Mouse (Mus musculus) liver, adult 2 months (tissue): ENCODE measurements around the gene Nrp1. TPM values are rescaled to one million over a fixed set of nuclear protein-coding genes. Genes with fewer than 3 reads are reported as not detected.

ENCODE experiments used
- DNase-seq: peaks from one replicate; pipeline ENCODE4 v3.0.0-alpha.2; 2011; ENCODE audit warnings: low read depth, low spot score; ENCODE audit errors: extremely low read depth
- H3K27ac ChIP-seq: fragments of 200-500 bp; replicated peaks from 2 replicates; pipeline ENCODE4 v1.5.1; 2012; ENCODE audit warnings: low read depth, mild to moderate bottlenecking, control low read depth, inconsistent platforms, low read length; ENCODE audit not compliant: insufficient read depth
- H3K27me3 ChIP-seq: fragments of 200-500 bp; 2 replicates; pipeline ENCODE4 v1.6.1; 2012; ENCODE audit warnings: mild to moderate bottlenecking, moderate library complexity, low read length, inconsistent platforms; ENCODE audit not compliant: control insufficient read depth, insufficient read depth
- H3K36me3 ChIP-seq: fragments of 200-500 bp; 2 replicates; pipeline ENCODE4 v1.6.1; 2012; ENCODE audit warnings: low read length, inconsistent platforms; ENCODE audit not compliant: control insufficient read depth, insufficient read depth
- H3K4me1 ChIP-seq: fragments of 200-500 bp; 2 replicates; pipeline ENCODE4 v1.6.1; 2011; ENCODE audit warnings: low read length; ENCODE audit not compliant: control insufficient read depth, insufficient read depth
- H3K4me3 ChIP-seq: fragments of 200-500 bp; 2 replicates; pipeline ENCODE4 v1.5.1; 2011; ENCODE audit warnings: low read depth, mild to moderate bottlenecking, control low read depth, low read length, moderate library complexity; ENCODE audit not compliant: insufficient read depth
- H3K79me2 ChIP-seq: fragments of 200-500 bp; 2 replicates; pipeline ENCODE4 v1.6.1; 2012; ENCODE audit warnings: inconsistent platforms, mild to moderate bottlenecking, low read length, moderate library complexity; ENCODE audit not compliant: control insufficient read depth, insufficient read depth
- H3K9ac ChIP-seq: fragments of 200-500 bp; 2 replicates; pipeline ENCODE4 v1.6.1; 2012; ENCODE audit warnings: low read depth, mild to moderate bottlenecking, control low read depth, inconsistent platforms, low read length
- CTCF ChIP-seq: fragments of 200-500 bp; IDR thresholded peaks from 2 replicates; pipeline ENCODE4 v1.5.1; 2011; ENCODE audit warnings: low read depth, low read length, control low read depth
- POLR2A ChIP-seq: fragments of 200-500 bp; IDR thresholded peaks from 2 replicates; pipeline ENCODE4 v1.6.1; 2011; ENCODE audit warnings: low read length, control low read depth; ENCODE audit not compliant: insufficient read depth; ENCODE audit errors: extremely low read depth
- WGBS: fragments of 180-500 bp; shearing (Covaris S2); methylation state at CpG from one replicate; pipeline ENCODE4 v1.1.7; 2018; 5-methylcytosine and 5-hydroxymethylcytosine counted together
- polyA plus RNA-seq: library from polyadenylated mRNA; depleted of rRNA; stranded (reverse); fragments of >200 nt; gene quantifications from 2 replicates; pipeline ENCODE4 v1.2.3, GENCODE M21; 2012
- total RNA-seq: library from RNA; depleted of rRNA; stranded (reverse); fragments of >200 nt; gene quantifications from 2 replicates; pipeline ENCODE4 v1.2.3, GENCODE M21; 2014

Gene Nrp1
- total and polyA plus RNA-seq, 2 experiments = 22.2 to 54.1 TPM

DNA sequence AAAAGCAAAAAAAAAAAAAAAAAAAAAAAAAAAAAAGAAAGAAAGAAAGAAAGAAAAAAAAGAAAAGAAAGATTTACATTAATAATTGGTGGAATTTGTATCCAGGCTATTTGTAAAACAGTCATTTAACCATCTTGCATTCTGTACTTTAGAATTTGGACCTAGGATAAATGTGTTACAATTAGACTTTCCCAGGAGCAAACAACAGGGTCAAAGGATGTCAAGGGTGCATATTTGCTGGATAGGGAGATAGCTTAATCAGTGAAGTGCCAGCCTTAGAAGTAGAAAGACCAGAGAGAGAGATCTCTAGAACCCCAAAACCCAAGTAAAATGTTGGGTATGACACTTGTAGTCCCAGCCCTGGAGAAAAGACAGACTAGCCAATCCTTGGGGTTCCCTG, 19.5 kb upstream of the Nrp1 start:
- H3K27ac ChIP-seq = peak overlapping the region; percentile 99
- H3K4me3 ChIP-seq = no peak overlapping the region
- no peaks in the 10 kb centered on the region for H3K79me2 ChIP-seq
- no peaks in the 10 kb centered on the region for H3K36me3 ChIP-seq
- H3K9ac ChIP-seq = peak overlapping the region; percentile 32; the same call in 1 of the 2 replicates
- peak; percentile 97 for DNase-seq
- TF ChIP-seq POLR2A = no peak
- no peak for TF ChIP-seq CTCF
- no peaks in the 10 kb centered on the region for H3K27me3 ChIP-seq
- H3K4me1 ChIP-seq = peaks cover 20% of the 10 kb centered on the region

DNA sequence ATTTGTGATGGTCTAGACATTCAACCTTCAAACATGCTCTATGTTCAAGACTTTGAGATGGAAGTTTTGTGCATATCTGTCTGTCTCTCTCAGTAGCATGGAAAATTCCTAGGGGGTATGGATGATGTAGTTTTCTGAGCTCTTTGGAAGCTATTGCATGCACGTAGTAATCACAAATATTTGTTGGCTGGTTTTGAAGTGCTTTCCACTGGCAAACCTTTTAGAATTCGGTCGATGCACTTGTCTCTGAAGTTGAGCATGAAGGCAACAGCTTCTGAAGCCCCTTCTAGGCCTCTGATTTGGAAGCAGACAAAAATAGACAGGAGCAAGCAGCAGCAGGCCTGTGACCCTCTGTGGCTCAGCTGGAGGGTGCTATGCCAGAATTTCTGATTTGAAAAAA, 18.9 kb upstream of the Nrp1 start:
- Histone ChIP-seq H3K36me3 (no peaks in the 10 kb centered on the region), H3K79me2 (no peaks in the 10 kb centered on the region), H3K9ac (peak overlapping the region; percentile 32; the same call in 1 of the 2 replicates), H3K4me3 (no peak overlapping the region), H3K4me1 (peaks cover 20% of the 10 kb centered on the region), H3K27ac (peak overlapping the region; percentile 99), H3K27me3 (no peaks in the 10 kb centered on the region)
- TF ChIP-seq CTCF (no peak), POLR2A (no peak)
- DNase-seq = peak; percentile 91
- 24% methylated on average over 3 of the region's 3 CpGs for WGBS

DNA sequence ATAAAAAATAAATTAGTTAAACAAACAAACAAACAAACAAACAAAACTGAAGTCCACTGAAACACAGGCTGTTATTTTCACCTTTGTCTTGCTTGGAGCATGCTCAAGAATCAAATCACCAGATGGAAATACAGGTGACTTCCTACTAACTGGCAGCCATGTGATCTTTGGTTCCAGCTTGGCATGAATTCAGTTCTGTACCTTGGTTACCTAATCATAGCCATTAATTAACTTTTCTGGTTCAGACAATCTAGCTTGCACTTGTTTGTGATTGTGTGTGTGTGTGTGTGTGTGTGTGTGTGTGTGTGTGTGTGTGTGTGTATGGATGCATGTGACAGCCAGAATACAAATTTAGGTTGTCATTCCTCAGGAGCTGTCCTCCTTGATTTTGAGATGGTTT, 8.0 kb upstream of the Nrp1 start:
- Histone ChIP-seq H3K27me3 (no peaks in the 10 kb centered on the region), H3K9ac (no peak overlapping the region), H3K4me3 (no peak overlapping the region), H3K4me1 (peaks cover 9% of the 10 kb centered on the region), H3K27ac (peak overlapping the region; percentile 65), H3K36me3 (no peaks in the 10 kb centered on the region), H3K79me2 (no peaks in the 10 kb centered on the region)
- TF ChIP-seq POLR2A = no peak
- TF ChIP-seq CTCF = no peak
- DNase-seq = peak; percentile 98

DNA sequence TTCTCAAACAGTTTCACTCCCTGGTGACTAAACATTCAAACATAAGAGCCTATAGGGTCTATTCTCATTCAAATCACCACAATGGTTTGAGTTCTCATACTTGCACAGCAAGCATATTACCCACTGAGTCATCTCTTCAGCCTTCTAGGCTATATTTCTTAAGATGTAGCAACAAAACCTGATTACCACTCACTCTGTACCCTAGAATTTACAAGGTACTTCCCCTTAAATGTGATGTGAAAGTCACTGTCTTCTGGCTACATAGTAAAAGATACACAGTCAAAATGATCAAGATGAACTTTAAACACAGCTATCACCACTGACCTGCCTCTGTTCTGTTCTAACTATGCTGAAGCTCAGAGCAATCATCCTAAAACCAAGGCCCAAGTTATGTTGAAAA, 7.2 kb upstream of the Nrp1 start:
- peak; percentile 43 for DNase-seq
- peak overlapping the region; percentile 65 for H3K27ac ChIP-seq
- H3K27me3 ChIP-seq = no peaks in the 10 kb centered on the region
- no peak overlapping the region for H3K4me3 ChIP-seq
- TF ChIP-seq CTCF = no peak
- no peak for TF ChIP-seq POLR2A
- no peaks in the 10 kb centered on the region for H3K36me3 ChIP-seq
- H3K79me2 ChIP-seq = no peaks in the 10 kb centered on the region
- H3K9ac ChIP-seq = no peak overlapping the region
- H3K4me1 ChIP-seq = peaks cover 13% of the 10 kb centered on the region

DNA sequence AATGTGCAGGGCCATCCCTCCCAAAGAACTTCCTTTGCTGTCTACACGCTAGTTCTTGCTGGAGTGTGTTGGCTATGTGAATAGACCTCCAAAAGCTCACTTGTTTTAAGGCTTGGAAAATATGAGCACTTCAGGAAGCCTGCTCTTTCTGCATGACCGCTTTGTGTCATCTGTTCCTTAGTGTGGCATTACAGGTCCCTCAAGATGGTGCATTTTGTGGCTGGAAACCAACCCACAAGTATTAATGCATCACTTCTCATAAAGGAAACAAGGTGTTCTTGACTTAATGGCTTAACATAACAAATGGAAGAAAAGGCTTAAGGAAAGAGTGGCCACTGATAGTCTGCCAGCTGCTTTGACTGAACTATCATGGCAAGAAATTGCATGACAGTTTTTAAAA, 5.6 kb upstream of the Nrp1 start:
- Histone ChIP-seq H3K4me3 (no peak overlapping the region), H3K27ac (no peak overlapping the region), H3K27me3 (no peaks in the 10 kb centered on the region), H3K9ac (no peak overlapping the region), H3K4me1 (peaks cover 14% of the 10 kb centered on the region), H3K79me2 (no peaks in the 10 kb centered on the region), H3K36me3 (no peaks in the 10 kb centered on the region)
- 97% methylated on average over 2 of the region's 2 CpGs for WGBS
- TF ChIP-seq POLR2A (no peak), CTCF (no peak)
- no peak for DNase-seq

DNA sequence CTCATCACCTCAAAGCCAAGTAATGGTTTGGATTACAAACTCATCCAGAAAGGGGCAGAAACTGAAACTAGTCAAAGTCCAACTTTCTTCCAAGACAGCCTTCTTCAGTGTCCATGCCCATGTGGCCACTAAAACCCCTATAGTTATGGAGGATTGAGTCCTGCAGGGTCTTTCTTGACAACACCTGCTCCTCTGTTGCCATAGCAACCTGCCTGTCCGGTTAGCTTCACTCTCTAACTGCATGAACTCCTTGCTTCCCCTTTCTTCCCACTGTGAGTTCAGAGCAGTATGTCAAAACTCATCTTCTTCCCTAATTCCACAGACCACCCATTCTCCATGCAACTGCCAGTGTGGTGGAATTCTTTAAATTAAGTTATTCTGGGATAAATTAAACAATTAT, 4.4 kb upstream of the Nrp1 start:
- no peaks in the 10 kb centered on the region for H3K79me2 ChIP-seq
- H3K4me3 ChIP-seq = no peak overlapping the region
- no peak overlapping the region for H3K27ac ChIP-seq
- H3K4me1 ChIP-seq = peaks cover 14% of the 10 kb centered on the region
- peak; percentile 39 for DNase-seq
- no peak overlapping the region for H3K9ac ChIP-seq
- no peaks in the 10 kb centered on the region for H3K27me3 ChIP-seq
- WGBS = 76% methylated on average over 1 of the region's 1 CpGs
- no peaks in the 10 kb centered on the region for H3K36me3 ChIP-seq
- TF ChIP-seq CTCF (no peak), POLR2A (no peak)
